In the genomic region with DNA sequence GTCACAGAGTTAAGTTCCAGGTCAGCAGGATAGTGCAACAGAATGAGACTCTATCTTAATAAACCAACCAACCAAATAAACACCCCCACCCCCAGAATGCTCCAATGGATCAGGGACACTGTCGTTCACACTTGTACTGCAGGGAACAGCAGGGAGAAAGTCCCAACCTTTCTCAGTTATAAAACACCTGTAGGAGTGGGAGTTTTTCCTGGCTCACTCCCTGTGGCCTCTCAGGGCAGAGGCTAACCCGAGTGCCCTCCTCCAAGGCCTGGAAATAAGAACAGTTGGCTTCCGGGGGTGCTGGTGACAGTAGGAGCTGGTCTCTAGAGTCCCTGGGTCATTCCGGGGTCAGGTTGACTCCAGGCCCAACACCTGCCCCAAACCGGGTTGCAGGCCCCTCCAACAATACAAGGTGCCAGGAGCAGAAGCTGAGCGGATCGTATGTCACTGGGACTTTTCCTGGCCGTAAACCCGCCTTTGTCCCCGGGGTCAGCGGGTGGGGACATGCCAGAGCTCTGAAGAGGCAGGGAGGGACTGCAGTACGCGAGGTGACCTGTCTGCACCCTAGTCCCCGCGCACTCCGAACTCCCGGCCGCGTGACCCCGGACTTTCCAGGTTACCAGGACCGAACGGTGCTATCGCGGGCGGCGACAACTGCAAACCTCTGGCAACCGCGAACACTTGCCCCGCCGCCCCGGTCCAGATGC, we compare ENCODE assay signal across 8 mouse cellular contexts. TPM values are rescaled to one million over a fixed set of nuclear protein-coding genes. Genes with fewer than 3 reads are reported as not detected.
DNase-seq lines count a peak whose midpoint lies in the region; ATAC-seq lines count a peak whose summit lies in the region.

No protein-coding gene starts in this region.

- H3K4me2 ChIP-seq in forebrain, embryonic 12.5 days, result peak overlapping the region; percentile 91
- peak overlapping the region; percentile 84 for H3K4me2 ChIP-seq in limb, embryonic 12.5 days
- H3K4me2 ChIP-seq in neural tube, embryonic 13.5 days, result peak overlapping the region; percentile 81

- peak overlapping the region; percentile 78 for H3K4me3 ChIP-seq in forebrain, embryonic 12.5 days (replicated peaks)
- H3K4me3 ChIP-seq in limb, embryonic 12.5 days (replicated peaks), result peak overlapping the region; percentile 76
- peak overlapping the region; percentile 84 for H3K4me3 ChIP-seq in neural tube, embryonic 13.5 days

- peak; percentile 34 for DNase-seq in cerebellum, adult 11-12 months
- DNase-seq in cerebellum, postnatal 4 days (ENCODE audit: low spot score in 2 of 2), result no peak
- peak; percentile 41 for DNase-seq in 416B (ENCODE audit: low read depth)
- DNase-seq in cerebellum, adult 9-10 months, result no peak
- DNase-seq in layer of hippocampus, postnatal 36 days, result no peak

- 1% methylated on average over 31 of the region's 31 CpGs for WGBS in forebrain, embryonic 12.5 days
- WGBS in limb, embryonic 12.5 days, result under 1% methylated on average over 31 of the region's 31 CpGs
- under 1% methylated on average over 31 of the region's 31 CpGs for WGBS in neural tube, embryonic 13.5 days

- peak overlapping the region; percentile 54 for H3K27ac ChIP-seq in forebrain, embryonic 12.5 days
- H3K27ac ChIP-seq in limb, embryonic 12.5 days, result peak overlapping the region; percentile 86
- H3K27ac ChIP-seq in neural tube, embryonic 13.5 days (replicated peaks), result peak overlapping the region; percentile 92

- H3K4me1 ChIP-seq in forebrain, embryonic 12.5 days, result peaks cover 60% of the 10 kb centered on the region
- peaks cover 29% of the 10 kb centered on the region for H3K4me1 ChIP-seq in limb, embryonic 12.5 days (replicated peaks)
- H3K4me1 ChIP-seq in neural tube, embryonic 13.5 days (replicated peaks), result peaks cover 67% of the 10 kb centered on the region

- no peaks in the 10 kb centered on the region for H3K27me3 ChIP-seq in forebrain, embryonic 12.5 days
- no peaks in the 10 kb centered on the region for H3K27me3 ChIP-seq in limb, embryonic 12.5 days
- no peaks in the 10 kb centered on the region for H3K27me3 ChIP-seq in neural tube, embryonic 13.5 days

- no peaks in the 10 kb centered on the region for H3K9me3 ChIP-seq in forebrain, embryonic 12.5 days
- H3K9me3 ChIP-seq in limb, embryonic 12.5 days, result no peaks in the 10 kb centered on the region
- no peaks in the 10 kb centered on the region for H3K9me3 ChIP-seq in neural tube, embryonic 13.5 days

- peaks cover 12% of the 10 kb centered on the region for H3K36me3 ChIP-seq in forebrain, embryonic 12.5 days (replicated peaks)
- H3K36me3 ChIP-seq in limb, embryonic 12.5 days, result peaks cover 30% of the 10 kb centered on the region
- H3K36me3 ChIP-seq in neural tube, embryonic 13.5 days, result peaks cover 16% of the 10 kb centered on the region

- no peak; the same call in 1 of the 2 replicates for ATAC-seq in forebrain, embryonic 12.5 days (ENCODE audit: low FRiP score)
- ATAC-seq in limb, embryonic 12.5 days (ENCODE audit: insufficient number of reproducible peaks, insufficient read depth, low FRiP score, low TSS enrichment, low read depth), result peak; percentile 2; the same call in 1 of the 2 replicates
- ATAC-seq in neural tube, embryonic 13.5 days (ENCODE audit: low read depth), result no peak; the same call in 1 of the 2 replicates

- peak overlapping the region; percentile 84 for H3K9ac ChIP-seq in forebrain, embryonic 12.5 days
- peak overlapping the region; percentile 76 for H3K9ac ChIP-seq in limb, embryonic 12.5 days (replicated peaks)
- peak overlapping the region; percentile 91 for H3K9ac ChIP-seq in neural tube, embryonic 13.5 days

RNA-seq across cellular contexts. Expression of gene Pgpep1, which starts 1.1 kb away (rescaled TPM):
- polyA plus RNA-seq in forebrain, embryonic 12.5 days (2016; fragmentation: Nextera tagmentation; extraction: Ambion mirVana), result 69.3 and 70.4 TPM in 2 replicates
- 45.7 and 53.9 TPM in 2 replicates for polyA plus RNA-seq in limb, embryonic 12.5 days (2016; fragmentation: Nextera tagmentation; extraction: Ambion mirVana)
- polyA plus RNA-seq in neural tube, embryonic 13.5 days (2015; fragmentation: Nextera tagmentation; extraction: Ambion mirVana), result 102 and 108 TPM in 2 replicates
- 10 to 100 TPM; 23.1 TPM for total RNA-seq in layer of hippocampus, postnatal 36 days (2021)

RNA-seq across cellular contexts. Expression of gene Lsm4, which starts 14.0 kb away (rescaled TPM):
- polyA plus RNA-seq in forebrain, embryonic 12.5 days (2016; fragmentation: Nextera tagmentation; extraction: Ambion mirVana), result 259 and 275 TPM in 2 replicates
- 335 and 339 TPM in 2 replicates for polyA plus RNA-seq in limb, embryonic 12.5 days (2016; fragmentation: Nextera tagmentation; extraction: Ambion mirVana)
- polyA plus RNA-seq in neural tube, embryonic 13.5 days (2015; fragmentation: Nextera tagmentation; extraction: Ambion mirVana), result 214 and 215 TPM in 2 replicates
- total RNA-seq in layer of hippocampus, postnatal 36 days (2021), result 10 to 100 TPM; 60.3 to 68.5 TPM

RNA-seq across cellular contexts. Expression of gene Gdf15, which starts 26.8 kb away (rescaled TPM):
- 0.14 TPM in 1 of 2 replicates, not detected in the other for polyA plus RNA-seq in forebrain, embryonic 12.5 days (2016; fragmentation: Nextera tagmentation; extraction: Ambion mirVana)
- 0.15 TPM in 1 of 2 replicates, not detected in the other for polyA plus RNA-seq in limb, embryonic 12.5 days (2016; fragmentation: Nextera tagmentation; extraction: Ambion mirVana)
- polyA plus RNA-seq in neural tube, embryonic 13.5 days (2015; fragmentation: Nextera tagmentation; extraction: Ambion mirVana), result not detected in 2 replicates
- not detected for total RNA-seq in layer of hippocampus, postnatal 36 days (2021)

RNA-seq across cellular contexts. Expression of gene Jund, which starts 39.7 kb away (rescaled TPM):
- polyA plus RNA-seq in forebrain, embryonic 12.5 days (2016; fragmentation: Nextera tagmentation; extraction: Ambion mirVana), result 153 and 165 TPM in 2 replicates
- polyA plus RNA-seq in limb, embryonic 12.5 days (2016; fragmentation: Nextera tagmentation; extraction: Ambion mirVana), result 117 and 121 TPM in 2 replicates
- polyA plus RNA-seq in neural tube, embryonic 13.5 days (2015; fragmentation: Nextera tagmentation; extraction: Ambion mirVana), result 108 and 112 TPM in 2 replicates
- 100 to 1,000 TPM; 157 to 183 TPM for total RNA-seq in layer of hippocampus, postnatal 36 days (2021)

RNA-seq across cellular contexts. Expression of gene Lrrc25, which starts 43.1 kb away (rescaled TPM):
- 0.31 and 0.45 TPM in 2 replicates for polyA plus RNA-seq in forebrain, embryonic 12.5 days (2016; fragmentation: Nextera tagmentation; extraction: Ambion mirVana)
- 0.76 and 1.2 TPM in 2 replicates for polyA plus RNA-seq in limb, embryonic 12.5 days (2016; fragmentation: Nextera tagmentation; extraction: Ambion mirVana)
- 1.5 and 1.8 TPM in 2 replicates for polyA plus RNA-seq in neural tube, embryonic 13.5 days (2015; fragmentation: Nextera tagmentation; extraction: Ambion mirVana)
- total RNA-seq in layer of hippocampus, postnatal 36 days (2021), result 1 to 10 TPM in 1 of 2 experiments, under 1 TPM in 1; 0.33 to 1.0 TPM

Comparison
In these comparisons a context has a peak if more than half of its experiments do, and no peak if none do; other contexts are left out.
1. DNase-seq: peak in cerebellum, adult 11-12 months (single experiment) and 416B (single experiment); none in cerebellum, postnatal 4 days (0 of 2), cerebellum, adult 9-10 months (single experiment) and layer of hippocampus, postnatal 36 days (0 of 2).
2. Peak in every context shown above with its lines, with median percentiles within 50 percentile points of each other: H3K27ac ChIP-seq, H3K4me2 ChIP-seq, H3K4me3 ChIP-seq and H3K9ac ChIP-seq.